Mouse (Mus musculus) lung, postnatal 36 days (tissue): ENCODE measurements around the gene Tmem223.

Experiments used
- DNase-seq: peaks from one replicate; pipeline ENCODE4 v3.0.0; 2022; ENCODE audit warnings: mixed read lengths

Tmem223 gene

GRCm38 (mm10) chr19:8747368-8747767 lies 23.4 kb upstream of the Tmem223 start:
- no peak for DNase-seq

GRCm38 (mm10) chr19:8755652-8756051 lies 15.1 kb upstream of the Tmem223 start:
- no peak for DNase-seq

GRCm38 (mm10) chr19:8756635-8757387 lies 14.0 kb upstream of the Tmem223 start, which contains the start of gene Nxf1:
Gene Nxf1 (plus strand): TSS chr19:8757073.
- peak; percentile 93 for DNase-seq

GRCm38 (mm10) chr19:8757471-8757998 lies 13.3 kb upstream of the Tmem223 start:
- DNase-seq = no peak

- no peak for DNase-seq
Observed at GRCm38 (mm10) chr19:8758899-8759298, 11.9 kb upstream of the Tmem223 start.

GRCm38 (mm10) chr19:8760757-8761156 lies 10.0 kb upstream of the Tmem223 start:
- DNase-seq = peak; percentile 14

- no peak for DNase-seq
Observed at GRCm38 (mm10) chr19:8763276-8763675, 7.5 kb upstream of the Tmem223 start.

- no peak for DNase-seq
Observed at GRCm38 (mm10) chr19:8765562-8765961, 5.2 kb upstream of the Tmem223 start.

GRCm38 (mm10) chr19:8772996-8773395 lies 2.2 kb downstream of the Tmem223 start:
- no peak for DNase-seq

GRCm38 (mm10) chr19:8773409-8773808 lies 2.6 kb downstream of the Tmem223 start:
- no peak for DNase-seq

GRCm38 (mm10) chr19:8774086-8774835 lies 3.5 kb downstream of the Tmem223 start, which contains the start of gene Tmem179b:
Gene Tmem179b (minus strand): TSS chr19:8774467.
- DNase-seq = peak; percentile 97

GRCm38 (mm10) chr19:8774951-8775421 lies 4.2 kb downstream of the Tmem223 start:
- no peak for DNase-seq

- peak; percentile 99 for DNase-seq
Observed at GRCm38 (mm10) chr19:8786008-8786781, 15.4 kb downstream of the Tmem223 start, which contains the start of gene Taf6l. Gene Taf6l (minus strand): TSS chr19:8786417.

GRCm38 (mm10) chr19:8788521-8788920 lies 17.7 kb downstream of the Tmem223 start:
- no peak for DNase-seq

GRCm38 (mm10) chr19:8789171-8789570 lies 18.4 kb downstream of the Tmem223 start:
- DNase-seq = no peak

GRCm38 (mm10) chr19:8790171-8790570 lies 19.4 kb downstream of the Tmem223 start:
- DNase-seq = no peak

GRCm38 (mm10) chr19:8798264-8798946 lies 27.6 kb downstream of the Tmem223 start, which contains the start of gene Polr2g:
Gene Polr2g (minus strand): TSS chr19:8798577.
- peak; percentile 96 for DNase-seq

GRCm38 (mm10) chr19:8798947-8799315 lies 28.1 kb downstream of the Tmem223 start:
- no peak for DNase-seq

GRCm38 (mm10) chr19:8802130-8802821 lies 31.5 kb downstream of the Tmem223 start, which contains the start of gene Zbtb3:
Gene Zbtb3 (plus strand): TSS chr19:8802555.
- peak; percentile 99 for DNase-seq

GRCm38 (mm10) chr19:8803204-8803780 lies 32.5 kb downstream of the Tmem223 start:
- no peak for DNase-seq
